Mouse (Mus musculus) pancreas, adult 10 weeks (tissue): Measurements from ENCODE around the gene Mpp6. TPM values are rescaled to one million over a fixed set of nuclear protein-coding genes. Genes with fewer than 3 reads are reported as not detected.

ENCODE experiments used
- polyA plus RNA-seq: library from polyadenylated mRNA; stranded (reverse); fragments of 350-450 nt; fragmentation: Illumina TruSeq; extraction: RNeasy Lipid Tissue Mini Kit (QIAGEN cat#74804); gene quantifications from one replicate; pipeline ENCODE4 v1.2.3, GENCODE M21; 2015; ENCODE audit warnings: low read depth, low replicate concordance; ENCODE audit not compliant: insufficient read depth

Gene Mpp6
- polyA plus RNA-seq = 21.1 TPM

DNA sequence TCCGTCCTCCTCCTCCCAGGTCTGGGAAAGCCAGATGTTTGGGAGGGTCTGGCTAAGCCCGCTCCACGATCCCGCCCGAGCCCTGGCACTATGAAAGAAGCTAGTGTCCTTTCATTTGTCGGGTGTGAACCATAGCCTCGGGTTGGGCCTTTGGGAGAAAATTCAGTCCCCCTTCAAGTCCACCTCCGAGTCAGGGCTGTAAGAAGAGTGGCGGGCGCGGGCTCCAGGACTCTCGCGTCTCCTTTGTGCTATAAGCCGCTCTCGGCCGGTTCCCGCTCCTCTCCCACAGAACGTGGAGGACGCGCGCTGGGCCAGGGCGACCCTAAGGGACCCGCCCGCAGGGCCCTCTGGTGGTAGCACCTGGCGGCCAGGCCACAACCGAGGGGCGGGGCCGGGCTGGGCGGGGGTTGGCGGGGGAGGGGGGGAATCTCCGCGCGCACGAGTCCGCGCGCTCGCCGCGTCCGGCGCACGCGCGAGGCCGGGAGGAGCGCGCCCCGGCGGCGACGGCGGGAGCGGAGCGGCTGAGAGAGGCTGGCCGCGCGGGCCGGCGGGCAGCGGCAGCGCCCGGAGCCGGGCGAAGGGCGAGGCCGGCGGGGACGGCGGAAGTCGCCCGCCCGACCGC, at the start of gene Mpp6:
Gene Mpp6, plus strand, starts transcription at position 485 of the 622 bp plus-strand sequence.

Other genes starting within 250 kb of the Mpp6 start
- not detected for gene Gsdme, start 153.6 kb downstream of the Mpp6 start, polyA plus RNA-seq